Mouse (Mus musculus) neutrophil, adult 5-6 weeks (primary cell): ENCODE measurements around the gene Fam189a2. TPM values are rescaled to one million over a fixed set of nuclear protein-coding genes. Genes with fewer than 3 reads are reported as not detected.

Experiments
- ATAC-seq: fragments of 151-379, 151-347 bp; 2 replicates; pipeline ENCODE4 v1.8.0; 2017; ENCODE audit warnings: mild to moderate bottlenecking, moderate TSS enrichment; ENCODE audit not compliant: insufficient number of reproducible peaks, poor library complexity, low FRiP score, severe bottlenecking; ENCODE audit errors: extremely low read depth
- total RNA-seq: library from RNA; stranded (forward); fragments of 200-1000 nt; gene quantifications from 2 replicates; pipeline ENCODE4 v1.2.3, GENCODE M21; 2017

Gene Fam189a2
- total RNA-seq, 1 experiment from 2014 or later: not detected

DNA sequence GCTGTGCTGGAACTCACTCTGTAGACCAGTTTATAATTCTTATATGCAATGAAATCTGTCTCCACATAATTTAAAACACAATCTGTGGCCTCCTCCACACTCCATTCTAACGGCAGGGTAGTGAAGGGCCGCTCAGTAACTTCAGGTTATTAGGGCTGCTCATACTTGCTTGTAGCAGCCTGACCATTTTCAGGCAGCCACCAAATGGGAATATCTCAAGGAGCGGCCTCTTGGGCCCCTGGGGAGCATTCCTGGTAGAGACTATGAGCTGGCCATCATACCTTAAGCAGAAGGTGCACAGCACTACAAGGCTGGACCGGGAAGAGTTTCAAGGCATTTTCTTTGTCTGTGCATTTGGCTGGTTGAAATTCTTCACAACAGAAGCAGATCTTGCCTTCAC lies 42.7 kb downstream of the Fam189a2 start:
- ATAC-seq: no peak

DNA sequence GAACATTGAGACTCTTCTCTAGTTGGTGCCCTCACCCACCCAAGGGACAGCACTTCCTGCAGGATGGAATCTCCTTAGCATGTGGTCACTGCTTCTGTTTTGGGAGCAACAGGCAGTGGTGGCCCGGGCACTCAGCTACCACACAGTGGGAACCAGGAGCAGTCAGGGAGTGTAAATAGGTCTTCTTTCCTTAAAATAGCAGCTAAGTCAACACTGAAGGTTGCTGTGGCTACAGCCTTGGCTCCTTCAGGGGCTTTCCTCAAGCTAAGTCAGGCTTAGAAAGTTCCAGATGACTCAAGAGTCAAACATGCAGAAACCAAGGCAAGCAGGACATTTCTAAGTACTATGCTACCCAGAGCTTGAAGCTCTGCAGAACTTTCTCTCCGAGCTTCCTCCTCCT lies 43.5 kb downstream of the Fam189a2 start:
- no peak for ATAC-seq

DNA sequence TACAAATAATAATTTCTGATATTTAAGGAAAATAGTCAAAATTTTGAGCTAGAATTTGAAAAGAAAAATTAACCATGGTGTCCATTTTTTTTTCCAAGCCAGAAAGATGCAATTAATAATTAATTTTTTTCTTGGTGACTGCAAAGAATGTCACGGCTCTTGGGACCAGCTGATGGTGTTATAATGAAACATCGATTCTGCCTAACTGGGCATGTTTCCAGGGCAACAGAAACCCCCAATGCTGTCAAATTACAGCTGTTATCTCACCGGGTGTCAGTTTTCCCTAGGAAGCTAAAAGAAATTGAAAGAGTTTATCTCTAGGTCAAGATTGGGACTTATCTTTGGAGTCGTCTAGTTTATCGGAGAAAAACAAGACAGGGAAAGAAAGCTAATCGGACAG lies 46.6 kb downstream of the Fam189a2 start:
- no peak for ATAC-seq

DNA sequence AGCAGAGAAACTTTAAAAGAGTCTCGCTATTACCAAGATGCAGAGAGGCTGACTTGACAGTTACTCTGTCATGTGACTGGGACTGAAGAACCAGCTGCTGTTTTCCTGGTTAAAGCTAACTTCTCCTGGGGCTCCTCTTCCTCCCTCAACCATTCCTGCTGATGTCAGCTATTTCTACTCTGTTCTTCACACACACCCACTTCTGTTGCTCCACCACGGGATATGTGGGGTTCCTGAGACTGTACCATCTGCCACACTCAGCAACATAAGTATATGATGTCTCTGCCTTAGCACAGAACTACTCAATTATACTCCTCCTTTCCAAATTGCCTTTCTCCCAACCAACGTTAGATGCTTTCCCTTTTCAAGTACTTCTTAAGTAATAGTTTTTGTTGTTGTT lies 50.2 kb downstream of the Fam189a2 start:
- ATAC-seq: no peak

DNA sequence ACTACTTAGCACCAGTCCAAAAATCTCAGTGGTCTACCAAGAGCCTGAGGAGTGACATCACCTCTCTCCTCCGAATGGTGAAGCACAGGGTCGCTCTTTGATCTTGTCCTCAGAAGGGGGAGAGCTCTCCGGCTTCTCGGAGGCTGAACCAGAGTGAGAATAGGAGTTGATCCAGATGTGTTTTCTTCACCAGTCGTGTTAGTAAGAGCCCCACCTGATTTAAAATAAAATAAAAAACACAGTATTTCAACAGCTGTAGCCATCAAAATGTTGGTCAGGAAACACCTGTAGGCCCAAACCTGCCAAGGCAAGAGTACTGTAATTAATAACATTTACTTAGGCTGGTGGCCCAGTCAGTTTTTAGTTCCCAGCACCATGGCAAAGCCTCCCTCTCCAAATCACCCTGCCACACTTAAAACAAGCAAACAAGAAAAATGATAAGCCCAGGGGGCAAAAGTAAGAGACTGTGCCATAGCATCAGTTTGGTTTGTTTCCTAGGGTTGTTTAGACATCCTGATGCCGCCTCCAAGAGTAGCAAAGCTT lies 52.8 kb downstream of the Fam189a2 start:
- ATAC-seq: no peak

DNA sequence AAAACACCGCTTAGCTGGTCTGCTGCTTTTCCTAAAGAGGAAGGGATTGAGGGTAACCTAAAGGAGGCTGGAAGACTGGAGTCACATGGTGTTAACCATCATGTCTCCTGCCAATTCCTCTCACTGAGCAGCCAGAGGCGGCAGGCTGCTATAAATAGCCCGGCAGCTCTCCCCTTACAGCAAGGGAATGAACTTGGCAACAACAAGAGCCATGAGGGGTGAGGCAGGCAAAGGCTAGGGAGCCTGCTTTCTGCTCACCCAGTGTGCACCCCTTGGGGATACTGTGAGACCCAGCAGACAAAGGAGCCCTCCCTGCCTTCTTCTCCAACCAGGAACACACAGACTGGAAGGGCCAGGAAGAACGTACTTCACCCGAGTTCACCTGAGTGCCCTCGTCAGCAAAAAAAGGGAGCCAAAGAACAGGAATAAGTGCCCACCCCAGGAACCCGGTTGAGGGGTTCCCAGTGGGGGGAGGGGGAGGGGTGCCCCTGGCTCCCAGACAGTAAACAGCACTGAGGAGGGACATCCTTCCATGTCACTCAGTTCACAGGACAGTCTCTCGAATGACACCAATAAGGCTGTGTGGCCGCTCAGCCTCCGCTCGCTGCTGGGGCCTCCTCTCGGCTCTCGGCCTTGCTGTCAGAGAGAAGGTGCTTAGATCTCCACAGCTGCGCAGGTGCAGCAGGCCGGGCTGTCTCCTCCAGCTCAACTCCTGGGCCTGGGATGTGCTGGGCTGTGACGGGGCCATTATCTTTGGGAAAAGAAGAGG lies 57.8 kb downstream of the Fam189a2 start:
- ATAC-seq: no peak

DNA sequence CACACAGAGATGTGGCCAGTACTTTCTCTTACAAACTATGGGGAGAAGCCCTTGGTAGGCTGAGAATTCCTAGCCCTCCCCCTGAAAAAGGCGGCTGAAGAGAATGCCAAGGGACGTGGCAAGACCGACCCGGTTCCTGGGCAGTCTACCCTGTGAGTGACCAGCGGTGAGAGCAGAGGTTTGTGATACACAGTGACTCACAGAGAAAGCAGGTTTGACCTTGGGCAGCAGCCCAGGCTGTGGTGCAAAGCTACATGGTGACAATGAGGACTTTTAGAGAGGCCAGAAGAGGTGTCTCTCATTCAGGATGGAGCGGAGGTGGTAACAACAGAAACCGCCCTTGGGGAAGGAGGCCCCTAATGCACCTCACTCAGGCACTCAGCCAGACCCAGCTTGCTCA lies 59.4 kb downstream of the Fam189a2 start:
- no peak for ATAC-seq

DNA sequence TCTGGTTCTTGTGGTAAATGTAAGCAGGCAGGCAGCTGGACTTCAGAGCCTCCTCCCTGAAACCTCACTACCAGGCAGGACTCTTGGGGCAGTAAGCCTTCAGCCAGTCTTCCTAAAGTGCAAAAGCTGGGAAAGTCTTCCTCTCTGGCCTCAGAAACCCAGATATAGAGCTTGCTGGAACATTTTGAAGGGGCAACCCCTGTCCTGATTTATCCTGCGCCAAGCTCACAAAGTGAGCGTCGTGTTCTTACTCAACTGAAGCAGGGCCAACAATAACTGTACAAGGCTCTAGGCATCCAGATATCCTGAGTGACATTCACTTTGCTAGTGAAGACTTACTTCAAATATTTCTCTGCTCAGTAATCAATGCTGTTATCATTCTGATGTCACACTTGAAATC lies 60.4 kb downstream of the Fam189a2 start:
- ATAC-seq: no peak

DNA sequence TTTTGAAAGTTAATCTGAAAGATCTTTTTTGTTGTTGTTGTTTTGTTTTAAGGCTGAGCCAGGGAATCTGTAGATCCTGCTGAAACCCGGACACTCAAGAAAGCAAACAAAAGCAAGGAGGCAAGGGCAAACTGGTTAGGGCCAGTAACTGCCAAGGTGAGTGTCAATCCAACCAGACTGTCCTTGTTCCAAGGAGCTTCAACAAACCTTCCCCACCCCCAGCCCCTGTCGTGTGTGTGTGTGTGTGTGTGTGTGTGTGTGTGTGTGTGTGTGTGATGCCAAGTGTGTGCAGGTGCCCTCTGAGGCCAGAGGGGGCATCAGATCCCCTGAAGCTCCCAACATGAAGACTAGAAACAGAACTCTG lies 62.0 kb downstream of the Fam189a2 start:
- ATAC-seq: no peak

DNA sequence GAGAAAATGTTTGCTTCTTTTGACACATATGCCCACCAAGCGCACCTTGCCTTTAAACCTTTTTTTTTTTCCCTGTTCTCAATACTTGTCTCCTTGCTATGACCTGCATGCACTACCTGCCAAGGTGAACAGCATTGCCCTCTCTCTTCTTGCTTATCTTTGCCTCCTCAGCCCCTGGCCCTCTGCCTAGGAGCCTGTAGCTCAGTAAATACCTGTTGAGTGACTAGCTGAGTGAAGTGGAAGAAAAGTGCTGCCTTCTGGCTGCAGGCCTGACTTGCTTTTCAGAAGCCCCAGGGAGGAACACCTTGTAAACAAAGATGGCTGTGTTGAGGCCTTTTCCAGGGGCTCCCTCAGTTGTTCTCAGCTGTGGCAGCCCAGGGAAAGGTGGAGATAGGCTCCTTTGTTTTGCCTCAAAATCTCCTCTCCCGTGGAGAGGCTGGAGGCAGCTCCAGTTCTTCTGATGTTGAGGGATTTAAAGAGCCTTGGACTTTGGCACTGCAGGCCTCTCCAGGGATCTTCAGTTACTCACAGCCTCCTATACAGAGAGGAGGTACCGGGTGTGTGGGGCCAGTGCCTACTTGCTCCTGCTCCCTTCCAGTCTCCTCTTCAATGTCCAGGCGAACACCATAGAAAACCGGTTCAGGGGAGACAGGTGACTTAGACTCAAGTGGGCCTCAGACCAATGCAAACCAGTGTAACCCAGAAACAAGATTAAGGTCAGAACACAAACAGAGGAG lies 62.5 kb downstream of the Fam189a2 start:
- ATAC-seq: no peak

DNA sequence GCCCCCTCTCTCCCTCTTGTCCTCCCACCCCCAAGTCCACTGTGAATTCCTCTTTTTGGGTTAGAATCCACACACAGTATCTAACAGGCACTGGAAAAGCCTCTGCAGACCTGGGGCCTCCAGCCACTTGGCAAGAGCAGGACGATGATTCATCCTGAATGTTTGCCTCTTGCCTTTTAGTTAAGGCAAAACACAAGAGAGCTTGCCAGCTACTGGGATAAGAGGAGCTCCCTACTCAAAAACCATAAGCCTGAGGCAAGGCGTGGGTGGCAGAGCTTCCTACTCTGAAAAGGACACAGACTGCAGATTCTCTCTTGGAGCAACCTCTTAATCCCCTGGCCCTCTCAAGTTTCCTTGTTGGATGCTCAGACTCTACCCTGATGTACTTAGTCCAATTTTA lies 63.7 kb downstream of the Fam189a2 start:
- ATAC-seq: no peak

DNA sequence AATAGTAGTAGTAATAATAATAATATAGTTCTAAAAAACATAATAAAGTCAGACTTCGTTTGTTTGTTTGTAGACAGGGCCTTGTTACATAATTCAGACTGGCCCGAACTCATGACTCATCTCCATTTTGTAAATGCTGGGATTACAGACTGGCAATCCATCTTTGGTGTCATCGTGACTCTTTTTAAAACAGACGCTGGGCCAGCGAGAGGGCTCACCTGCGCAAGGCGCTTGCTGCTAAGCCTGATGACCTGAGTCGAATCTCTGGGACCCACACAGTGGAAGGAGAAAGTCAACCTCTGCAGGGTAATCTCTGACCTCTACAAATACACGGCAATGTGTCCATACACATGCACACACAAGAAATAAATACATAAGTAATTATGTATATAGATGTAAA lies 64.4 kb downstream of the Fam189a2 start:
- no peak for ATAC-seq

DNA sequence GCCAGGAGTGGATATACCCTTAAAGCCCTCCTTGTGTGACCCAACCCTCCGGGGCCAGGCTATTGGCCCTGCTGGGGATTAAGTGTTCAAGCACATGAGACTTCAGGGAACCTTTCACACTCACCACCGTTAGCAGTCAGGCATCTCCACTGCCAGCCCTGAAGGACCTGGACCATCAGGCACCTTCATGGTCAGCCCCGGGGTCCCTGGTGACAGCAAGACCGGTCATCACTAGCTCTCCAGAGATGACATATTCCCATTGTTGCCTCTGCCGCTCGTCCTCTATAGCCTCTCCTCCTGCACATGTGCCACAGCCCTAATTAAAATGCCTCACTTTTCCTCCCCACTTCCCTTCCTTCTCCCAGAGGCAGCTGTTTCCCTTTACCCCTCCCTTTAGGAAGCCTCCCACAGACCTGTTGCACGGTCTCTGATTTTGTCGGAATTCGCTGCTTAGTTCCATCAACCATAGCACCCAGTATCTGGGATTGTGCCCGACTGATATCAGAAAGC lies 66.4 kb downstream of the Fam189a2 start:
- no peak for ATAC-seq

DNA sequence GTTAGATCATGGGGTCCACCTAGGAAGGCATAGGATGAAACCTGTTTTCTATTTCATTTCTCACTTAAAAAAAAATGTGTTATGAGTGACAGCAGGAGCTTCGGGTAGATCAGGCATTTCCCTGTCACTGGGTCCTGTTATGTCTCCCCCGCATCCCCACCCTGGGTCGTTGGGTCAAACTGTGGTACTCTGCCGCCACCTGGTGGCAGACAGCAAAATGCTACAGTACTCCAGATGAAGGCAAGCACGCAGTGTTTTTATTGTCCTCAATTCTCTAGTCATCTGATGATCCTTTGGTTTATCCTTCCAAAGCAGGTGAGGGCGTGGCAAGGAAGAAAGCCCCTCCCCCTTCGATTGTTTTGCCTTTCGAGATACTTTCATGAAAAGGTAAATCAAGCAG lies 69.3 kb downstream of the Fam189a2 start:
- ATAC-seq: no peak

DNA sequence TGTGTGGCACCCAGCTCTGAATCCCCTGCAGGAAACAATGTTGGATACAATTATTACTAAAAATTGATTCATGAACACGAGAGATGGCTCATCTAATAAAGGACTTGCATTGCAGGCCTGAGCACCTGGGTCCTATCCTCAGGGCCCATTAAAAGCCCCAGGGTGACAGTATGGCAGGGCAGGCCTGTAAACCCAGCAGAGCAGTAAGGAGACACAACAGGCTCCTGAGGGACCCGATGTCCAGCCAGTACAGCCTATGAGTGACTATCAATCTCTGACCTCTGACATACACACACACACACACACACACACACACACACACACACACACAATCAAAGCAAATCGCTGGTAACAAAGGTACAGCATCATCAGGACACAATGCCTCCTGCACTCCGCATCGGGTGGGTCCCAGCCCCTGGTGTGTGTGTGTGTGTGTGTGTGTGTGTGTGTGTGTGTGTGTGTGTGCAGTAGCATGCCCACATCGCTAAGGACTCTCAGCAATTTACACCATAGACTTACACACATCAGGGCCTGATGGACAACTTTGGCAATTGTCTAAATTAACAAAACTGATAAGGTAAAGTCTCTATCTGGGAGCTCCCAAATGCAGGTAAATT lies 69.9 kb downstream of the Fam189a2 start:
- ATAC-seq: no peak

DNA sequence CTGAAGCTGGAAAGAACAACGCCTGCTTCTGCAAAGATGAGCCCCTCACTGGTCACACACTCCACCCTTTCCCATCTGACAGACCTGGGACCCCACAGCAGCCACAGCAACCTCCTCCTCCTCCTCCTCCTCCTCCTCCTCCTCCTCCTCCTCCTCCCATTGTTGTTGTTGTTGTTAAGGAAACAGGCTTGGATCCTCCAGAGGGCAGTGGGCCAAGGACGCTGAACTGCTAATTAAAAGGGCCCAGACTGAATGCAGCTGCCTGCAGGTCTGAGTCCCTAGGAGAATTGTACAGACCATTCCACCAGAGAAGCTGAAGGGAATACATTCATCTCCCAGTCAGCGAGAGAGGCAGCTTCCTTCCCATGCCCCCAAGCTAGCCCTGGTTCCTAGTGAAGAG lies 70.5 kb downstream of the Fam189a2 start:
- ATAC-seq: no peak

DNA sequence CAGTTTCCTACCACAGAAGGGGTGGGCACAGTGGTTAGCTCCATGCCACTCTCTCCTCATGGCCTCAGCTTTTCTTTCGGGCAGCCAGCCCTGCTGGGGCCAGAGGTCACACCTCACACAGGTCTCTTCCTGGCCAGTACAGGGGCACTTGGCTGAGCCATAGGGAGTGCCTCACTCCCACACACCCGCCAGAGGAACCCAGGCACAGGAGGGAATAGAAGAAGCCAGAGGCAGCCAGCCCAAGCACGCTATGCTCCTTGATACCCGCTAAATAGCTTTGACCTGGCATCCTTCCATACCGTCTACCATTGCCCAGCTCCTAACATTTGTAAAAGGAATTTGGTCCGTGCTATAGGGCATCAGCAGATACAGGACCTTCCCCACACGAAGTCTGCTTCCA lies 70.9 kb downstream of the Fam189a2 start:
- ATAC-seq: no peak

DNA sequence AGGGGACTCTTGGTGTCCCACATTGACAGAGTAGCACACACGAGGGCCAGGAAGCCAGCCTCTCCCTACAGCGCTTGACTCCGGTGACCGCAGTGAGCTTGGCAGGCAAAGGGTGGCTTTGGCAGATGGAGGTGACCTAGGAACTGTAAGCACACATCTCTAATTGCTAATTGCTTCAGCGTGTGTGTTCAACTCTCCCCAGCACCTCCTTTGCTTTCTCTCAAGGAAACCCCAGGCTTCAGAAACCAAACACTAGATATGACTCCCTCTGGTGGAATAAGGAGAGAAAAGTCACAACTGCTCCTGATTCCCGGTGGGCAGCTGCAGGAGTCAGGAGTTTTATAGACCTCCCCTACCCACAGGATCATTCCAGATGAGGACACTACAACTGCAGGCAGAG lies 71.9 kb downstream of the Fam189a2 start:
- no peak for ATAC-seq

DNA sequence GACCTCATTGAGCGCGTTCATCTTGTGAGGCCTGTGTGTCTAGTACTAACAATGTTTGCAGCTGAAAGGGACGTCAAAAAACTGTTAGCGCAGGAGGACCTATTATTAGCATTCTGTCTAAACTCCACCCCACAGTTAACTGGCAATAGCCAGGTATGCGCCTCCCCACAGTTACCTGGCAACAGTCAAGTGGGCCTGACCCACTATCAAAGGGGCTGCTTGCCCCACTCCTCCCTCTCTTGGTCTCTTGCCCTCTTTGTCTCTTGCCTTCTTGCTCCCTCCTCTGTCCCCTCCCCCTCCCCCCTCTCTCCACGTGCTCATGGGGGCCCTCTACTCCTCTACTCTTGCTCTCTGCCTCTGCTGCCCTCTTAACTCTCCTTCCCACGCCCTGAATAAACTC lies 73.3 kb downstream of the Fam189a2 start:
- ATAC-seq: no peak
